Mouse (Mus musculus): ENCODE results near the gene Cyyr1. TPM values are rescaled to one million over a fixed set of nuclear protein-coding genes. Genes with fewer than 3 reads are reported as not detected.
A peak's percentile ranks its signal among the peaks of the same experiment; 100 is the strongest.

Gene Cyyr1
- polyA plus RNA-seq, 1 experiment from 2014 or later: 2.5 TPM

DNA sequence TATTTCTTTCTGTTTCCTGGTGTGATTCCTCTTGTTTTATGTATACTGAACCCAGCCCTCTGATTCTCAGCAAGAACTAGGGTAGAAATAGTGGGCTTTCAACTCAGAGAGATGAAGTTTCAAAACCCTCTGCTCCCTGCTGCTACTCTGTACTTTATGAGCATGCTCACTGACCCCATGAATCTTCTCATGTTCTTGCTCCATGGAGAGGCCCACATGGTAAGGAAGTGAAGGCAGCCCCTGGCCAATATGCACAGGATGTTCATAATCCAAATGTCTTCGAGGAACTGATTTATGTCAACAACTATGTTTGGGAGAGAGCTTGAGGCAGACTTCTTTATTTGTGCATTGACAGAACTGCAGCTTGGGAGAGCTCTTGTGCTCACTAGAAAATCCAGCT is 106.9 kb downstream of the Cyyr1 start:
- H3K4me3 ChIP-seq: no peak overlapping the region
- no peaks in the 10 kb centered on the region for H3K9me3 ChIP-seq
- H3K27me3 ChIP-seq: no peaks in the 10 kb centered on the region
- ATAC-seq (ENCODE audit: low FRiP score, low read depth): no peak
- H3K36me3 ChIP-seq: no peaks in the 10 kb centered on the region
- H3K27ac ChIP-seq (replicated peaks): no peak overlapping the region
- H3K9ac ChIP-seq: no peak overlapping the region
- no peaks in the 10 kb centered on the region for H3K4me1 ChIP-seq (replicated peaks)
- WGBS: 83% methylated on average over 1 of the region's 1 CpGs
- no peak overlapping the region for H3K4me2 ChIP-seq

DNA sequence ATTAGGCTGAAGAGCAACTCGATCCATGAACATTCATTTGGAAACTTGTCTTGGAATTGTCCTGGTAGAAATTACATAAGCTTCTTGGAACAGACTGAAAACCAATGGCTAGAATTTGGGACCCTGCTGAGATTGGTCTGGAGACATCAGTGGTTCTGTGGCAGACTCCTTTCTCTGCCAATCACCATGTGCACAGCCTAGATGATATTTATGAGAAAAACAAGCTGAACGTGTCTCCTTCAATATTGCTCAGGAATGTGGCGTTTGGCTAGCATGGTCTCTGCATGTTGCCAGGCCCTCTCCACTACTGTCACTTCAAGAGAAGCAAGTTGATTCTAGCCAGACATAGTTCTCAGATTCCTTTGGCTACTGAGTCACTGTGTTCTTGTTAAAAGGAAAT is 107.4 kb downstream of the Cyyr1 start:
- Histone ChIP-seq H3K36me3 (no peaks in the 10 kb centered on the region), H3K27ac (replicated peaks) (no peak overlapping the region), H3K9ac (no peak overlapping the region), H3K27me3 (no peaks in the 10 kb centered on the region), H3K4me3 (no peak overlapping the region), H3K4me2 (no peak overlapping the region), H3K4me1 (replicated peaks) (no peaks in the 10 kb centered on the region), H3K9me3 (no peaks in the 10 kb centered on the region)
- 85% methylated on average over 3 of the region's 3 CpGs for WGBS
- ATAC-seq (ENCODE audit: low FRiP score, low read depth): no peak

DNA sequence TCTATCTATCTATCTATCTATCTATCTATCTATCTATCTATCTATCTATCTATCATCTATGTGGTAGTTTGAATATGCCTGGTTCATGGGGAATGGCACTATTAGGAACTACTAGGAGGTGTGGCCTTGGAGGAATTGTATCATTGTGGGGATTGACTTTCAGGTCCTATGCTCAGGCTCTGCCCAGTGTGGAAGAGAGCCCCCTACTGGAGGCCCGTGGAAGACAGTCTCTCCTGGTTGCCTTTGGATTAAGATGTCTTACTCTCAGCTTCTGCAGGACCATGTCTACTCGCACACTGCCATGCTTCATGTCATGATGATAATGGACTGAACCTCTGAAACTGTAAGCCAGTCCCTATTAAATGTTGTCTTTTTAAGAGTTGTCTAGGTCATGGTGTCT is 117.8 kb downstream of the Cyyr1 start:
- Histone ChIP-seq H3K9ac (no peak overlapping the region), H3K4me3 (no peak overlapping the region), H3K27ac (replicated peaks) (no peak overlapping the region), H3K4me2 (no peak overlapping the region), H3K27me3 (no peaks in the 10 kb centered on the region), H3K36me3 (no peaks in the 10 kb centered on the region), H3K9me3 (no peaks in the 10 kb centered on the region), H3K4me1 (replicated peaks) (no peaks in the 10 kb centered on the region)
- WGBS: 61% methylated on average over 2 of the region's 2 CpGs
- no peak for ATAC-seq (ENCODE audit: low FRiP score, low read depth)

- no peak overlapping the region for H3K4me3 ChIP-seq
- no peaks in the 10 kb centered on the region for H3K36me3 ChIP-seq
- H3K27ac ChIP-seq (replicated peaks): no peak overlapping the region
- no peaks in the 10 kb centered on the region for H3K27me3 ChIP-seq
- 0 out of 2 replicates have a peak, but pooled peaks have one; percentile 54 for ATAC-seq (ENCODE audit: low FRiP score, low read depth)
- H3K9ac ChIP-seq: no peak overlapping the region
- no peaks in the 10 kb centered on the region for H3K9me3 ChIP-seq
- 10% methylated on average over 3 of the region's 3 CpGs for WGBS
- H3K4me1 ChIP-seq (replicated peaks): no peaks in the 10 kb centered on the region
- no peak overlapping the region for H3K4me2 ChIP-seq
These were observed 124.0 kb downstream of the Cyyr1 start for GRCm38 (mm10) chr16:85429173-85429572.

- Histone ChIP-seq H3K4me2 (no peak overlapping the region), H3K9me3 (no peaks in the 10 kb centered on the region), H3K4me3 (no peak overlapping the region), H3K27ac (replicated peaks) (no peak overlapping the region), H3K27me3 (no peaks in the 10 kb centered on the region), H3K9ac (no peak overlapping the region), H3K36me3 (no peaks in the 10 kb centered on the region), H3K4me1 (replicated peaks) (no peaks in the 10 kb centered on the region)
- 68% methylated on average over 2 of the region's 2 CpGs for WGBS
- no peak for ATAC-seq (ENCODE audit: low FRiP score, low read depth)
These were observed 130.3 kb downstream of the Cyyr1 start for GRCm38 (mm10) chr16:85422889-85423288.

GRCm38 (mm10) chr16:85415415-85415814 is 137.8 kb downstream of the Cyyr1 start:
- Histone ChIP-seq H3K27me3 (no peaks in the 10 kb centered on the region), H3K9me3 (no peaks in the 10 kb centered on the region), H3K9ac (no peak overlapping the region), H3K4me2 (no peak overlapping the region), H3K4me3 (no peak overlapping the region), H3K36me3 (no peaks in the 10 kb centered on the region), H3K27ac (replicated peaks) (no peak overlapping the region), H3K4me1 (replicated peaks) (no peaks in the 10 kb centered on the region)
- ATAC-seq (ENCODE audit: low FRiP score, low read depth): peak; percentile 54
- WGBS: 70% methylated on average over 3 of the region's 3 CpGs

GRCm38 (mm10) chr16:85393430-85393948 is 159.7 kb downstream of the Cyyr1 start:
- H3K36me3 ChIP-seq: no peaks in the 10 kb centered on the region
- no peak overlapping the region for H3K27ac ChIP-seq (replicated peaks)
- 32% methylated on average over 4 of the region's 4 CpGs for WGBS
- H3K9ac ChIP-seq: no peak overlapping the region
- ATAC-seq (ENCODE audit: low FRiP score, low read depth): peak; percentile 38; the same call in 1 of the 2 replicates
- no peak overlapping the region for H3K4me2 ChIP-seq
- H3K4me3 ChIP-seq: no peak overlapping the region
- no peaks in the 10 kb centered on the region for H3K9me3 ChIP-seq
- H3K27me3 ChIP-seq: no peaks in the 10 kb centered on the region
- H3K4me1 ChIP-seq (replicated peaks): 0 out of 2 replicates have a peak, but pooled peaks cover 4% of the 10 kb centered on the region

GRCm38 (mm10) chr16:85386801-85387200 is 166.4 kb downstream of the Cyyr1 start:
- Histone ChIP-seq H3K9ac (no peak overlapping the region), H3K9me3 (no peaks in the 10 kb centered on the region), H3K27ac (replicated peaks) (no peak overlapping the region), H3K36me3 (no peaks in the 10 kb centered on the region), H3K4me3 (no peak overlapping the region), H3K4me1 (replicated peaks) (peaks cover 7% of the 10 kb centered on the region; the same call in 1 of the 2 replicates), H3K27me3 (no peaks in the 10 kb centered on the region), H3K4me2 (no peak overlapping the region)
- no peak for ATAC-seq (ENCODE audit: low FRiP score, low read depth)
- WGBS: 56% methylated on average over 5 of the region's 5 CpGs

Other genes starting within 250 kb of the Cyyr1 start
- gene Adamts1, start 249.7 kb upstream of the Cyyr1 start, polyA plus RNA-seq (2015; fragmentation: Nextera tagmentation; extraction: Ambion mirVana): 11.4 and 13.9 TPM in 2 replicates